Mouse (Mus musculus) liver, adult 2 months (tissue): ENCODE data around the gene Fam173b. TPM values are rescaled to one million over a fixed set of nuclear protein-coding genes. Genes with fewer than 3 reads are reported as not detected.

Experiments used
- DNase-seq: peaks from one replicate; pipeline ENCODE4 v3.0.0-alpha.2; 2011; ENCODE audit warnings: low read depth, low spot score; ENCODE audit errors: extremely low read depth
- H3K27ac ChIP-seq: fragments of 200-500 bp; replicated peaks from 2 replicates; pipeline ENCODE4 v1.5.1; 2012; ENCODE audit warnings: low read depth, mild to moderate bottlenecking, control low read depth, inconsistent platforms, low read length; ENCODE audit not compliant: insufficient read depth
- H3K27me3 ChIP-seq: fragments of 200-500 bp; 2 replicates; pipeline ENCODE4 v1.6.1; 2012; ENCODE audit warnings: mild to moderate bottlenecking, moderate library complexity, low read length, inconsistent platforms; ENCODE audit not compliant: control insufficient read depth, insufficient read depth
- H3K36me3 ChIP-seq: fragments of 200-500 bp; 2 replicates; pipeline ENCODE4 v1.6.1; 2012; ENCODE audit warnings: low read length, inconsistent platforms; ENCODE audit not compliant: control insufficient read depth, insufficient read depth
- H3K4me1 ChIP-seq: fragments of 200-500 bp; 2 replicates; pipeline ENCODE4 v1.6.1; 2011; ENCODE audit warnings: low read length; ENCODE audit not compliant: control insufficient read depth, insufficient read depth
- H3K4me3 ChIP-seq: fragments of 200-500 bp; 2 replicates; pipeline ENCODE4 v1.5.1; 2011; ENCODE audit warnings: low read depth, mild to moderate bottlenecking, control low read depth, low read length, moderate library complexity; ENCODE audit not compliant: insufficient read depth
- H3K79me2 ChIP-seq: fragments of 200-500 bp; 2 replicates; pipeline ENCODE4 v1.6.1; 2012; ENCODE audit warnings: inconsistent platforms, mild to moderate bottlenecking, low read length, moderate library complexity; ENCODE audit not compliant: control insufficient read depth, insufficient read depth
- H3K9ac ChIP-seq: fragments of 200-500 bp; 2 replicates; pipeline ENCODE4 v1.6.1; 2012; ENCODE audit warnings: low read depth, mild to moderate bottlenecking, control low read depth, inconsistent platforms, low read length
- CTCF ChIP-seq: fragments of 200-500 bp; IDR thresholded peaks from 2 replicates; pipeline ENCODE4 v1.5.1; 2011; ENCODE audit warnings: low read depth, low read length, control low read depth
- POLR2A ChIP-seq: fragments of 200-500 bp; IDR thresholded peaks from 2 replicates; pipeline ENCODE4 v1.6.1; 2011; ENCODE audit warnings: low read length, control low read depth; ENCODE audit not compliant: insufficient read depth; ENCODE audit errors: extremely low read depth
- WGBS: fragments of 180-500 bp; shearing (Covaris S2); methylation state at CpG from one replicate; pipeline ENCODE4 v1.1.7; 2018; 5-methylcytosine and 5-hydroxymethylcytosine counted together
- polyA plus RNA-seq: library from polyadenylated mRNA; depleted of rRNA; stranded (reverse); fragments of >200 nt; gene quantifications from 2 replicates; pipeline ENCODE4 v1.2.3, GENCODE M21; 2012
- total RNA-seq: library from RNA; depleted of rRNA; stranded (reverse); fragments of >200 nt; gene quantifications from 2 replicates; pipeline ENCODE4 v1.2.3, GENCODE M21; 2014

The Fam173b gene
- total and polyA plus RNA-seq, 2 experiments, result 8.5 to 20.1 TPM

DNA sequence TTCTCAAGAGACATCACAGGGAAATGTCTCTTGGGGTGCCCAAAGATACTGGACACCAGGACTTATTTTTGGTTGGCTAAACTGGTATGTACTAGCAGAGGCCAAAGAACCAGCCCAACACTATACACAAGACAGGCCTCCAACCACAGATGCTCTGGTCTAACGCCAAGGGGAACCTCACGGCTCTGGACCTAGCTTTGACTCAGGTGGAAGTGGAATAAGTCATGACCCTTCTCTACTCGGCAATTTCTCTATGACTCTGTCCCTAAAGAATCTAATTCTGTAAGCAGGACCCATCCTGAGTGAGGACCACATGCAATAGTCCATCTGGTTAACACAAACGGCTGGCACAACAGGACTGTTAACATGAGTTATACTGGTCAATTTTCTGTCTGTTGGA, 1.8 kb upstream of the Fam173b start:
- Histone ChIP-seq H3K36me3 (peaks cover 24% of the 10 kb centered on the region), H3K9ac (no peak overlapping the region), H3K79me2 (peaks cover 23% of the 10 kb centered on the region), H3K27ac (no peak overlapping the region), H3K4me1 (peaks cover 11% of the 10 kb centered on the region), H3K4me3 (no peak overlapping the region), H3K27me3 (no peaks in the 10 kb centered on the region)
- 36% methylated on average over 4 of the region's 4 CpGs for WGBS
- TF ChIP-seq POLR2A (no peak), CTCF (no peak)
- no peak for DNase-seq

DNA sequence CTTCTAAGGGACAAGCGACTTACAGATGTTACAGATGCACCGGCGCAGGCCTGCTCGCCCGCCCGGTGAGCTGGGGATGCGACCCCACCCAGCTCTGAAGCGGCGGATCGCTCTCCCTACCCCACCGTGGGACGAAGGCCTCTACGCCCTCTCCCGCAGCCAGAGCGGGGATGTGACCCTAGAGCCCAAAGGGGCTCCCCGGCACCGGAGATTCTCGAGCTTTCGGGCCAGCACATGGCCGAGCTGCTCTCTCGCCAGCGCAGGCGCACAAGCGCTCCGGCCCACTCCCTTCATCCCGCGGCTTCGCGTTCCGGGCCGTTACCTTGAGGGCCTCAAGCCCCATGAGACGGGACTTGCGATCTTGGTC, 390 bp upstream of the Fam173b start:
- peaks cover 13% of the 10 kb centered on the region for H3K36me3 ChIP-seq
- no peak for TF ChIP-seq POLR2A
- no peak for TF ChIP-seq CTCF

DNA sequence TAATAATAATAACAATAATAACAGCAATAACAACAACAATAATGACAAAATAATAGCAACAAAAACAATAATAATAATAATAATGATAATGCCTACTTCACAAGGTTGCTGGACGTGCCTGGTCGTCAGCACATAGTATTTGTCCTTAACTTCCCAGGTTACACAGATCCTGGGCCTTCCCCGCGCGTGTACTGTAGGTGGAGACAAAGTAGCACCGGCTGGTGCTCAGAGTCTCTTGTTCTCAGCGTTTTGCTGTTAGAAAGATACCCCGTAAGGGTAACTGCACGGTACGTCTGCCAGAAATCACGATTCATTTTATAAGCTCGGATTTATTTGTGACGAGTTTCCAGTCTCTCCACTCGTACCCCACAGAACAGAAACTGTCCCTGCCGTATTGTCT, 774 bp downstream of the Fam173b start:
- WGBS, result under 1% methylated on average over 15 of the region's 15 CpGs
- Histone ChIP-seq H3K4me1 (peaks cover 21% of the 10 kb centered on the region), H3K36me3 (peaks cover 6% of the 10 kb centered on the region; the same call in 1 of the 2 replicates), H3K9ac (peak overlapping the region; percentile 70), H3K79me2 (peaks cover 23% of the 10 kb centered on the region), H3K27me3 (no peaks in the 10 kb centered on the region), H3K27ac (peak overlapping the region; percentile 46; the same call in 1 of the 2 replicates), H3K4me3 (peak overlapping the region; percentile 97)
- TF ChIP-seq POLR2A (no peak), CTCF (peak; percentile 67)
- DNase-seq, result peak; percentile 70

More for the DNA sequence above, 390 bp upstream of the Fam173b start:
- Histone ChIP-seq H3K27me3 (no peaks in the 10 kb centered on the region), H3K9ac (peak overlapping the region; percentile 79), H3K79me2 (peaks cover 23% of the 10 kb centered on the region), H3K4me1 (peaks cover 15% of the 10 kb centered on the region), H3K4me3 (peak overlapping the region; percentile 84), H3K27ac (peak overlapping the region; percentile 72)
- WGBS, result under 1% methylated on average over 33 of the region's 33 CpGs
- DNase-seq, result no peak

DNA sequence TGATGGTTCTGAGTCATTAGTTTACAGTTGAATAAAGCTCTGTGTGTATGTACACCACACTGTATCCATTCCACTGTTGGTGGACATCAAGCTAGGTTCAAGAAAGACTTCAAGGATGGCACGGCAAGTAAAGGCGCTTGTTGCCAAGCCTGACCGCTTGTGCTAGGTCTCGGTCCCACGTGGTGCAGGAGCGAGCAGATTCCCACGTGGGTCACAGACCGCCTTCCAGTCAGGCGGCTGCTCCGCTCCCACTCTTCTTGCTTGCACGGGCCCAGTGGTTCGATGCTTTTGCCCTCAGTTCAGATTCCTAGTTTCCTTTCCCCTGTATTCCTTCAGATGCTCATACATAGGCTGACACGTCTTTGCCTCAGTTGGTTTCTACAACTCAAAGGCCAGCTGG, 1.5 kb downstream of the Fam173b start:
- no peak for DNase-seq
- no peak overlapping the region for H3K9ac ChIP-seq

DNA sequence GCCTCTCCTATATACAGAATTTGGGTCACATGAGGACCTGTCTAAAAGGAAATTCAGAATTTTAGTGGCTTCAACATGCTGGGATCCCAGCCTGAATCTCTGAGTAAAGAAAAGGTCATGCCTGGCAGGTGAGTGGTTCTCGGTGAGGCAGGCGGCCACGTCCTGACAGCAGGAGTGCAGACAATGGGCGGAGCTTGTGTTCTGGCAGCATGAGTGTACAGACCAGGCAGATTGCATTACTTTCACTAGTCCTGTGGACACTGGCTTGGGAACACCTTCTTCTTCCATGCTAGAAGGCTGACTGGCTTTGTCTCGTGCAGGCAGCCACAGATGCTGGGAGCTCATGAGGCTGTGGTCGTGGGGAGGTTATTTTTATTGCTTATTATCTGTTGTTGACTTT, 5.2 kb downstream of the Fam173b start:
- DNase-seq, result peak; percentile 95
- TF ChIP-seq POLR2A (no peak), CTCF (no peak)
- Histone ChIP-seq H3K36me3 (no peaks in the 10 kb centered on the region; the same call in 1 of the 2 replicates), H3K27ac (peak overlapping the region; percentile 72), H3K4me3 (no peak overlapping the region), H3K27me3 (no peaks in the 10 kb centered on the region), H3K9ac (no peak overlapping the region), H3K79me2 (no peaks in the 10 kb centered on the region; the same call in 1 of the 2 replicates), H3K4me1 (peaks cover 11% of the 10 kb centered on the region)
- WGBS, result 24% methylated on average over 6 of the region's 6 CpGs

More for the DNA sequence above, 1.5 kb downstream of the Fam173b start:
- Histone ChIP-seq H3K4me3 (no peak overlapping the region), H3K4me1 (peaks cover 22% of the 10 kb centered on the region), H3K79me2 (peaks cover 23% of the 10 kb centered on the region), H3K27me3 (no peaks in the 10 kb centered on the region), H3K36me3 (peaks cover under 1% of the 10 kb centered on the region; the same call in 1 of the 2 replicates), H3K27ac (no peak overlapping the region)
- TF ChIP-seq CTCF, result no peak
- no peak for TF ChIP-seq POLR2A
- 80% methylated on average over 13 of the region's 13 CpGs for WGBS

DNA sequence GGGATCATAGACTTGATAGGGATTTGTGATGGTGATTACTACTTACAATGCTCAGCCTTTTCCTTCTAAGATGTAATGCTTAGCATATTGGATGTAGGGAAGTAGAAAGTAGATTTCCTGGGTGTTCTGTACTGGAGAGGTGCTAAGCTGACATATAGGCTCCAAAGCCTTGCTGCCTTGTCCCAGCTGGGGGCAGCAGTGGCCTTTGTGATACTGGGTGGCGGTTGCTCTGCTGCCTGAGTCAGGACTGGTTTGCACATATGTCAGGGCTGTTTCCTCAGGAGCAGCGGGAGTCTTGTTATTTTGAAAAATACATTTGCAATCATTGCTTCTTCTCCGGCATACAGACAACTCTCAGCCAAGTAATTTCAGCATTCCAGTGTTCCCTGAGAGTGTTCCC, 9.4 kb downstream of the Fam173b start:
- 81% methylated on average over 3 of the region's 3 CpGs for WGBS
- peaks cover 7% of the 10 kb centered on the region for H3K4me1 ChIP-seq
- no peak overlapping the region for H3K27ac ChIP-seq
- no peak overlapping the region for H3K9ac ChIP-seq
- H3K36me3 ChIP-seq, result no peaks in the 10 kb centered on the region; the same call in 1 of the 2 replicates
- H3K4me3 ChIP-seq, result no peak overlapping the region
- TF ChIP-seq POLR2A, result no peak
- peak; percentile 61 for TF ChIP-seq CTCF
- no peak for DNase-seq
- H3K79me2 ChIP-seq, result no peaks in the 10 kb centered on the region; the same call in 1 of the 2 replicates
- H3K27me3 ChIP-seq, result no peaks in the 10 kb centered on the region
